Mouse (Mus musculus) MEL (cell line): ENCODE measurements around the gene Tex35. TPM values are rescaled to one million over a fixed set of nuclear protein-coding genes. Genes with fewer than 3 reads are reported as not detected.

ENCODE experiments used
- DNase-seq: peaks from one replicate; pipeline ENCODE4 v3.0.0; 2011; ENCODE audit warnings: low read depth, low spot score
- H3K27ac ChIP-seq: 2 replicates; pipeline ENCODE4 v1.5.1; 2012; ENCODE audit warnings: low read depth, mild to moderate bottlenecking, control low read depth, low read length, moderate library complexity; ENCODE audit not compliant: control insufficient read depth
- H3K27me3 ChIP-seq, 2 experiments: fragments of 150-350 bp in 1 of 2; sonication (generic) in 1 of 2; 2 replicates each; pipeline ENCODE4 v1.6.1; 2012; ENCODE audit warnings: low read length in 2 of 2, mild to moderate bottlenecking in 2 of 2, improper control_type of control experiment in 1 of 2, moderate library complexity in 1 of 2; ENCODE audit not compliant: insufficient read depth in 2 of 2, control insufficient read depth in 1 of 2
- H3K36me3 ChIP-seq, 2 experiments: 2 replicates each; pipeline ENCODE4 v1.6.1; 2012 to 2014; ENCODE audit warnings: low read length in 2 of 2, improper control_type of control experiment in 1 of 2, inconsistent platforms in 1 of 2, mild to moderate bottlenecking in 1 of 2; ENCODE audit not compliant: insufficient read depth in 2 of 2, control insufficient read depth in 1 of 2
- H3K4me1 ChIP-seq, 2 experiments: fragments of 150-350 bp in 1 of 2; sonication (generic) in 1 of 2; 2 replicates each; pipeline ENCODE4 v1.6.1; 2012; ENCODE audit warnings: low read length in 2 of 2, improper control_type of control experiment in 1 of 2, mild to moderate bottlenecking in 1 of 2; ENCODE audit not compliant: insufficient read depth in 2 of 2, control insufficient read depth in 1 of 2
- H3K4me3 ChIP-seq, 2 experiments: fragments of 150-350 bp in 1 of 2; sonication (generic) in 1 of 2; 2 replicates each; pipeline ENCODE4 v1.5.1; 2012; ENCODE audit warnings: low read depth in 2 of 2, low read length in 2 of 2, mild to moderate bottlenecking in 2 of 2, moderate library complexity in 2 of 2, control low read depth in 1 of 2, improper control_type of control experiment in 1 of 2; ENCODE audit not compliant: control insufficient read depth in 1 of 2, insufficient read depth in 1 of 2
- H3K79me2 ChIP-seq: 2 replicates; pipeline ENCODE4 v1.6.1; 2012; ENCODE audit warnings: mild to moderate bottlenecking, low read length, moderate library complexity; ENCODE audit not compliant: control insufficient read depth, poor library complexity, insufficient read depth
- H3K9ac ChIP-seq: 2 replicates; pipeline ENCODE4 v1.6.1; 2012; ENCODE audit warnings: low read depth, mild to moderate bottlenecking, control low read depth, low read length, moderate library complexity; ENCODE audit not compliant: control insufficient read depth, poor library complexity, severe bottlenecking
- H3K9me3 ChIP-seq: fragments of 150-350 bp; sonication (generic); replicated peaks from 2 replicates; pipeline ENCODE4 v1.6.1; 2012; ENCODE audit warnings: mild to moderate bottlenecking, low read length, improper control_type of control experiment, moderate library complexity; ENCODE audit not compliant: insufficient read depth
- BHLHE40 ChIP-seq: IDR thresholded peaks from 2 replicates; pipeline ENCODE4 v1.6.1; 2012; ENCODE audit warnings: low read depth, mild to moderate bottlenecking, inconsistent platforms, low read length, improper control_type of control experiment, borderline replicate concordance
- CTCF ChIP-seq, 3 experiments: IDR thresholded peaks in 2 of 3; conservative IDR thresholded peaks in 1 of 3; 2 replicates each; pipeline ENCODE4 v1.5.1; 2011 to 2012; ENCODE audit warnings: low read length in 3 of 3, low read depth in 2 of 3, mild to moderate bottlenecking in 2 of 3, improper control_type of control experiment in 1 of 3, inconsistent platforms in 1 of 3, mixed read lengths in 1 of 3, moderate library complexity in 1 of 3; ENCODE audit not compliant: control insufficient read depth in 1 of 3, insufficient read depth in 1 of 3, poor library complexity in 1 of 3, severe bottlenecking in 1 of 3
- E2F4 ChIP-seq: IDR thresholded peaks from 2 replicates; pipeline ENCODE4 v1.6.1; 2011; ENCODE audit warnings: low read depth, low read length, improper control_type of control experiment, borderline replicate concordance
- GABPA ChIP-seq: IDR thresholded peaks from 2 replicates; pipeline ENCODE4 v1.6.1; 2012; ENCODE audit warnings: low read depth, mild to moderate bottlenecking, inconsistent platforms, low read length, improper control_type of control experiment, moderate library complexity
- GATA1 ChIP-seq: IDR thresholded peaks from 2 replicates; pipeline ENCODE4 v1.6.1; 2011; ENCODE audit warnings: low read depth, low read length, improper control_type of control experiment
- HCFC1 ChIP-seq: IDR thresholded peaks from 2 replicates; pipeline ENCODE4 v1.6.1; 2012; ENCODE audit warnings: low read depth, mild to moderate bottlenecking, inconsistent platforms, low read length, improper control_type of control experiment, moderate library complexity
- KAT2A ChIP-seq: conservative IDR thresholded peaks from 2 replicates; pipeline ENCODE4 v1.6.1; 2012; ENCODE audit warnings: low read depth, low read length, improper control_type of control experiment, inconsistent platforms
- MAZ ChIP-seq: IDR thresholded peaks from 2 replicates; pipeline ENCODE4 v1.6.1; 2012; ENCODE audit warnings: low read depth, mild to moderate bottlenecking, inconsistent platforms, low read length, improper control_type of control experiment
- MEF2A ChIP-seq: IDR thresholded peaks from 2 replicates; pipeline ENCODE4 v1.6.1; 2014; ENCODE audit warnings: low read depth, mild to moderate bottlenecking, inconsistent platforms, low read length, improper control_type of control experiment; ENCODE audit not compliant: poor library complexity, insufficient replicate concordance, severe bottlenecking; ENCODE audit errors: extremely low read depth
- MYC ChIP-seq: IDR thresholded peaks from 2 replicates; pipeline ENCODE4 v1.6.1; 2011; ENCODE audit warnings: low read depth, mild to moderate bottlenecking, low read length, improper control_type of control experiment, moderate library complexity
- POLR2AphosphoS2 ChIP-seq: IDR thresholded peaks from 2 replicates; pipeline ENCODE4 v1.6.1; 2011; ENCODE audit warnings: low read length, improper control_type of control experiment
- RAD21 ChIP-seq: IDR thresholded peaks from 2 replicates; pipeline ENCODE4 v1.6.1; 2011; ENCODE audit warnings: mild to moderate bottlenecking, low read depth, low read length, improper control_type of control experiment
- TAL1 ChIP-seq: IDR thresholded peaks from 2 replicates; pipeline ENCODE4 v1.6.1; 2012; ENCODE audit warnings: mild to moderate bottlenecking, inconsistent platforms, low read length, moderate library complexity, mixed read lengths
- TBP ChIP-seq: IDR thresholded peaks from 2 replicates; pipeline ENCODE4 v1.8.0; 2011; ENCODE audit warnings: low read depth, low read length, improper control_type of control experiment
- TCF12 ChIP-seq: IDR thresholded peaks from 2 replicates; pipeline ENCODE4 v1.6.1; 2014; ENCODE audit warnings: low read depth, mild to moderate bottlenecking, inconsistent platforms, low read length, improper control_type of control experiment, moderate library complexity
- USF2 ChIP-seq, 2 experiments: IDR thresholded peaks; 2 replicates each; pipeline ENCODE4 v1.6.1; 2011 to 2012; ENCODE audit warnings: improper control_type of control experiment in 2 of 2, low read length in 2 of 2, borderline replicate concordance in 1 of 2, inconsistent platforms in 1 of 2, low read depth in 1 of 2, mild to moderate bottlenecking in 1 of 2; ENCODE audit not compliant: insufficient read depth in 1 of 2
- ZKSCAN1 ChIP-seq: IDR thresholded peaks from 2 replicates; pipeline ENCODE4 v1.6.1; 2012; ENCODE audit warnings: low read depth, mild to moderate bottlenecking, inconsistent platforms, low read length, improper control_type of control experiment, moderate library complexity
- ZMIZ1 ChIP-seq: IDR thresholded peaks from 2 replicates; pipeline ENCODE4 v1.6.1; 2012; ENCODE audit warnings: low read depth, mild to moderate bottlenecking, inconsistent platforms, low read length, improper control_type of control experiment, moderate library complexity
- polyA plus RNA-seq, 2 experiments: library from polyadenylated mRNA; stranded (reverse) in 1 of 2; unstranded in 1 of 2; fragments of >175 nt in 1 of 2; fragments of >200 nt in 1 of 2; gene quantifications; 2 replicates each; pipeline versions ENCODE4 v1.2.1 to v1.2.4; 2012; ENCODE audit warnings: low replicate concordance in 2 of 2, low read depth in 1 of 2; ENCODE audit not compliant: insufficient read length in 2 of 2, insufficient read depth in 1 of 2, missing spikeins in 1 of 2
- total RNA-seq: library from RNA; depleted of rRNA; stranded (reverse); fragments of 300-350 nt; gene quantifications from 2 replicates; pipeline ENCODE4 v1.2.3, GENCODE M21; 2012

Tex35 gene
- total and polyA plus RNA-seq, 3 experiments = not detected

DNA sequence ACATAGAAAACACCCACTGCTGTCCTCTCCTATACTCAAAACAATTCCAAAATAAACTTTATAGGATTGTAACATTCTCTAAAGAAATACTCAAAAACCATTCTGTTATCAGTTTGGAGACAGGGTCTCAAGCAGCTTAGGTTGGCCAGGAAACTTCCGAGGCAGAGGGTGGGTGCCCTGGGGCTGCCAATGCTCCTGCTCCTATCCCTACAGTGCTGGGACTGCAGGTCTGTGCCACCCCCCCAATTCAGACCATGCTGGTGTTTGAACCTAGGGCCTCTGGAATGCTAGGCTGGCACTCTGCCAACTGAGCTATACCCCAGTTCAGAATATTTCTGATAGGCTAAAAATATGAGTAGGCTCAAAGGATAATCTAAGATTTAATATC, 29.4 kb upstream of the Tex35 start:
- H3K9ac ChIP-seq = no peak overlapping the region
- no peak for DNase-seq
- no peak overlapping the region for H3K27ac ChIP-seq
- no peaks in the 10 kb centered on the region for H3K79me2 ChIP-seq
- TF ChIP-seq RAD21 (no peak), ZKSCAN1 (no peak), TAL1 (no peak), E2F4 (no peak), KAT2A (no peak), HCFC1 (no peak), MYC (no peak), POLR2AphosphoS2 (no peak), ZMIZ1 (no peak), BHLHE40 (no peak), TBP (no peak), TCF12 (no peak), USF2 (IDR thresholded peaks at IDR 0.05; ENCODE audit: borderline replicate concordance in 1 of 2, insufficient read depth in 1 of 2, low read depth in 1 of 2, low read length in 2 of 2) (no peak), GATA1 (no peak), MAZ (no peak), GABPA (no peak), CTCF (IDR thresholded peaks at IDR 0.05 in 2 of 3, conservative IDR thresholded peaks at IDR 0.05 in 1 of 3; ENCODE audit: control insufficient read depth in 1 of 3, insufficient read depth in 1 of 3, low read depth in 2 of 3, low read length in 3 of 3, poor library complexity in 1 of 3, severe bottlenecking in 1 of 3) (no peak), MEF2A (no peak)
- no peak overlapping the region for H3K4me3 ChIP-seq
- no peaks in the 10 kb centered on the region for H3K27me3 ChIP-seq
- peaks cover 0 to 2% of the 10 kb centered on the region in 2 experiments; a peak in 1 of 4 replicates for H3K36me3 ChIP-seq
- H3K4me1 ChIP-seq = peaks cover 0 to 5% of the 10 kb centered on the region in 2 experiments; a peak in 1 of 4 replicates
- H3K9me3 ChIP-seq = no peaks in the 10 kb centered on the region

DNA sequence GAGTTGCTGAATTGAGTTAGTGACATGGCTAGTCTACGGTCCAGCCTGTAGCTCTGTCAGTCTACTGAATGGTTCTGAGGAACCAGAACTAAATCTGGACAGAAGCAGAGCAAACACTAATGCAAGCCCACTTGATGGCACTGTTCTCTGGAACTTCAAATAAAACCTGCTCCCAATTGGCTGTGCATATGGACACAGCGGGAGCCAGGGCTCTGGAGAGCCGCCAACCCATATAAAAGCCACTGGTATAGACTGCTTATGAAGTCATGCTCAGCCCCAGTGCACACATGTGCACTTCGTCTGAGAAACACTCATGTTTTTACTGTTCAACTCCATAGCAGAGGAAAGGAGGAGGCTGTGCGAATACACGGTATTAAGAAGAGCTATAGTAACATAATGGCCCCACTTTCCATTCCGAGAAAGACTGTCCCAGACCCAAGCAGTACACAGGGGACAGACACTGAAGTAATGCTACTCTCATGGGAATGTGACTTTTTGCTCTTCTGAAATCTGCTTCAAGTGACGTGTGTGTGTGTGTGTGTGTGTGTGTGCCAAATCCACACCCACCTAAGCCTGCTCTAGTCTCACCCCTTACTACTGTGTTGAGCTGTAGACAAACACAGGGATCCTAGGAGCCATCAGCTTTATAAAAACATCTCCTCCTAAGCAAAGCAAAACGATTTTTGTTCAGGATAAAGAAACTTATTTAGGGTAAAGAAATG, 28.8 kb upstream of the Tex35 start:
- DNase-seq = no peak
- peaks cover 0 to 2% of the 10 kb centered on the region in 2 experiments; a peak in 1 of 4 replicates for H3K36me3 ChIP-seq

More for the DNA sequence above, 28.8 kb upstream of the Tex35 start:
- Histone ChIP-seq H3K9me3 (no peaks in the 10 kb centered on the region), H3K4me3 (no peak overlapping the region), H3K9ac (no peak overlapping the region), H3K27me3 (no peaks in the 10 kb centered on the region), H3K4me1 (peaks cover 0 to 5% of the 10 kb centered on the region in 2 experiments; a peak in 1 of 4 replicates), H3K79me2 (no peaks in the 10 kb centered on the region)
- TF ChIP-seq KAT2A (no peak), TBP (no peak)
- TF ChIP-seq, all 39 proteins: peak for 0
- H3K27ac ChIP-seq = no peak overlapping the region
